Mouse (Mus musculus) A20 (cell line): Measurements from ENCODE around the gene Vps8.

Experiments
- DNase-seq: peaks from one replicate; pipeline ENCODE4 v3.0.0-alpha.2; 2011; ENCODE audit warnings: low read depth, low spot score

The Vps8 gene

DNA sequence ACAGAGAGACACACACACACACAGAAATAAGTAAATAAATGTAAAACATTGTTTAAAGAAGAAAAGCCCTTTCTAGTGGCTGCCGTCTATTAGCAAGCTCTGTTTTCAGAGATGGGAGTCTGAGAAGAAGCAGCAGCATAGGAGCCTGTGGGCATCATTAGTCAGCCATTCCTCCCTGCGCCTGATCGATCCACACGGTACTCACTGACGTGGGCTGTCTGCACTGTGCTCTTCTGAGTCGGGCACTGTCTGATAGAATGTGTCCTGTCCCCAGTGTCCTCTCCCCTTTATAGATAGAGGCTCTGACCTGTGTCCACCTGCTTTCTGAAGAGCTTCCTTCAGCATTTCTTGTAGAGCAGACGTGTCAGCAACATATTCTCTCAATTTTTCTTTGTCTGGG lies 127.5 kb downstream of the Vps8 start:
- no peak for DNase-seq

DNA sequence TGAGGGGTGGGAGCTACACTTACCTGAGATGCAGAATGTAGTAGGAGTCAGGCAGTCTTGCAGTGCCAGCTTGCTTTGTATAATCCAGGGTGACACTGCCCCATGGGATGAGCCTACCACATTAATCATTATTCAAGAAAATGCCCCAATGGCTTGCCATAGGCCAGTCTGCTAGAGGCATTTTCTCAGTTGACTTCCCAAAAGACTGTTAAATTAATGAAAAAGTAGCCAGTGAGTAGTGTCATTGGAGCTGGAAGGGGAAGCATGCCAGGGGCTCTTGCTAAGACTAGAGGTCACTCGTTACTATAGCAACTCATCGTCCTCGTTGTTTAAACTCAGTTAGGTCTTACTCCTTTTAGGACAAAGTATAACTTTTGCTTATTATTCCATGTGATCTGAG lies 130.6 kb downstream of the Vps8 start:
- no peak for DNase-seq

DNA sequence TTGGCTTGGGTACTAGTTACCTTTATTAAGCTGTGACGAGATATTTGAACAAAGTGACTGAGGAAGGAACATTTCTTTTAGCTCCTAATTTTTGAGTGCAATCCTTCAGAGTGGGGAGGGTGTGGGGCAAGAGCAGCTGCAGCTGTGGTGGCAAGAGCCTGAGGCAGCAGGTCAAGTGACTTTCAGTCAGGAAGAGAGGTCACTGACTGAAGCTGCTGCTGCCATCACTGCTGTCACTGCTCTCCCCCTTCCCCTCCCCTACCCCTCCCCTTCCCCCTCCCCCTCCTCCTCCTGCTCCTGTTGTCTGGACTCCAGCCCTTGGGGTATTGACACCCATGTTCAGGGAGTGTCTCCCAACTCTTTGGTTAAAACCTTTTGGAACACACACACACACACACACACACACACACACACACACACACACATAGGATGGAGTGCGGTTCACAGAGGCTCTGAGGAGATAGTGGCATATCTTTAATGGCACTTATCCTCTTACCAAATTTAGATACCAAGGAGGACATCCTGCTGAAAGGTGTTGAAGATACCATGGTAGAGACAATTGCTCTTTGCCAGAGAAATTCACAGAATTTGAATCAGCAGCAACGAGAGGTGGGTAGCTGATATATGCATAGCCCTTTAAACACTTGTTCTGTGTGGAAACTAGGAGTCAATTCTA lies 139.8 kb downstream of the Vps8 start:
- DNase-seq: no peak

DNA sequence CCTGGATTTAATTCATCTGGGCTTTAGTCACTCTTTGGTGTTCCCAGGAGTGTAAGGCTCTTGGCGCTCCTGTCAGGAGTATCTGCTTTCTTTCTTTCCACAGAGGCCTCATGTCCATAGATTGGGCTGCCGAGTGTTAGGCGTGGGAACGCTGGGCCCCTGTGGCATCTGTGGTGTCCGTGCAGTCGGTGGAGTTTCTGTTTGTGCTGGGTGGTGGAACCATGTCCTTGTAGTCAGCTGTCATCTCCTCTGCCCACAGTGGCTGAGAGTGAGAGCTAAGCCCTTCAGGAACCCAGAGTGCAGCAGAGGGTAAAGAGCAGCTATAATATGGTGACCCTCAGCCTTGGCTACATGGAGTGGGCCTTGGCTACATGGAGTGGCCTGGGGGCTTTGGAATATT lies 140.4 kb downstream of the Vps8 start:
- DNase-seq: no peak

DNA sequence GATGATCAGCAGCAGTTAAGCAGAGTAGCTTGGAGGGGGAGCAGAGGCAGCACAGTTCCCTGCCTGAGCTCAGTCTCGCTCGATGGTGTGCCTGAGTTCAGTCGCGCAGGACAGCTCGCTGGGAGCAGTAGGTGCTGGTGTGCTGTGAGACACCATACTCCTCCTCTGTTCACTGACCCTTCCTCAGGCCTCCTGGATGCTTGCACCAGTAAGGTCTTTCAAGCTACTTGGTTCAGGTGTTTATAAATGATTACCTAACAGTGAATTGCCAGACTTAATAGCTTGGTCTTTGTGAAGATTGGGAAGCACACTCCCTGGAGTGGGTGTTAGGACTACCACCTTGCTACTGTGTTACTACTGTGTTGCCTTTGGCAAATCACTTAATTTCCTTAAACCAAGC lies 144.2 kb downstream of the Vps8 start:
- no peak for DNase-seq

DNA sequence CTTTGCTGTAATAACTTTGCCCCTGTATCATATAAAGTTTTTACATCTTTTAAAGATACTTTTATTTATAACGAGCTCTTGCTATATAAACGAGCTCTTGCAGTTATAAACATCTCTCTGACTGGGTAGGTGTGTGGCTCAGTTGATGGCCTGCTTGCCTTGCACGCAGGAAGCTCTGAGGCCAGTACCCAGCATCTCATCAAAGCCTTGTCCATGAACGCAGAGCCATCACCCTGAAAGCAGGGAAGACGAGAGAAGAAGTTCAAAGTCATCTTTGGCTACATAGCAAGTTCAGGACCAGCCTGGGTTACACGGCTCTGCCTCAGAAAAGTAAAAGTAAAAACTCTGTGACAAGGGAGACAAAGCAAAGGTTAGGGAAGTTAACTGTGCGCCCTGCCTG lies 147.0 kb downstream of the Vps8 start:
- no peak for DNase-seq

DNA sequence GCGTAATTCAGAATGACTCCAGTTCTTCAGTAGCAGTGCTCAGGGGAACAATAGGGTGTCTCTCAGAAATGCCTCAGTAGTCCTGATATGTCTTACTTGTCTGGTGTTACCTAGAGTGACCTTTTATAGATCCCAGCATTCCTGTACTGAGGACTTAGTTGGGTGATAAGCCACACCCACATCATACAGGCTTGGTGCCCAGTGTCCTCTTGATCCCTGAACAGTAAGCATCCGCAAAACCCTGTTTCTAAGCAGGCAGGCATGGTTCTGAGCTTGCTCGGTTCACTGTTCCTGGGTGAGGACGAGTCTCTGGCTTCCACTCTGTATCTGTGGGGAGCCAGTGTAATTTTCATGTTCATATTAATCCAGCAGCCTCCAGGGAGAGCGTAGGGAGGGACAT lies 147.9 kb downstream of the Vps8 start:
- no peak for DNase-seq

DNA sequence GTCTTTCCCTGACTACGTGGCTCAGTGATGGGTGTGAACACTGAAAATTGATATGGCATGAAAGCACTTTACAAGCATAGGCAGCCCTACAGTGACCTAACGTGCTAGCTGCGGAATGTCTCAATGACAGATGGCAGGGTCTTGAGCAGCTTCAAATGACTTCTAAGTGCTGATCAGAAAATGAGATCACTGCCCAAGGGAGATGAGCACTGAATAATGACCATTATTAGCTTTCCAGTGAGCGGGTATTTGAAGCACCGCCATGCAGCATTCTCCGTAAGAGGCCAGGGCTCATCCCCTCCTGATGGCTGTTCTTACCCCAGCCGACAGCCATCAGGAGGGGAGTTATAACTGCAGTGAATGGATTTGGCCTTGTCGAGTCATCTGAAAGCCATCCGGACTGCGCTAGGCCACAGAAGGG lies 153.1 kb downstream of the Vps8 start:
- DNase-seq: no peak

DNA sequence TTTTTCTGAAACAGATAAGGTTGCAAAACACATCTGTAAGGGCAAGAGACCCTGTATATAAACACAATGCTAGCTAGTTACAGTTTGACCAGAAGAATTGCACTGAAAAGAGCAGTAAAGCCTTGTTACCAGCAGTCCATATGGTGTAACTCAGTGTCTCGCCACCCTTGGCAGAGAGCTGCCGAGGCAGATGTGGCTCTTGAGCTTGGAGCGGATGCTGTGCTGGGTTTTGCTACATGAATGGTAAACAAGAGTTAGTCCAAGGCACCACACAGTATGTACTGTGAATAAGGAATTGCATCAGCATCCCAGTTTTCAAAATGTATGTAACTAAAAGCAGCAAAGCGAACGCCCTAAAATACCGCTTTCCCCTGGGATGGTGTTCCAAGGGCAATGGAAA lies 166.2 kb downstream of the Vps8 start:
- no peak for DNase-seq

DNA sequence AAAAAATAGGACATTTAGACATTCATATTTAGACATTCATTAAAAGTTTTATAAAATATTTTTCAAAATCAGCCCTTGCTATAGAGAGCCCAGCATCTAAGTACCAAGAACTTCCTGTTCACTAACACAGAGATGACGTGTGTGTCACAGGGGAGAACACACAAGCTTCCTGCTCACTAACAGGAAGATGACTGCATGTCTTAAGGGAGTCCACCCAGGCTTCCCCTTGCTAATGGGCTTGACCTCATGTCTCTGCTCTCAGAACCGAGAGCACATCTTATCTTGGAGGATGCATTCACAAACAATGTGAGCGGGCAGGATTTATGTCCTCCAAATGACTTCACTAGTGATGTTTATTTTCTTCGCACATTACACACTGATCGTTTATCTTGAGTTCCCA lies 167.9 kb downstream of the Vps8 start:
- DNase-seq: no peak

DNA sequence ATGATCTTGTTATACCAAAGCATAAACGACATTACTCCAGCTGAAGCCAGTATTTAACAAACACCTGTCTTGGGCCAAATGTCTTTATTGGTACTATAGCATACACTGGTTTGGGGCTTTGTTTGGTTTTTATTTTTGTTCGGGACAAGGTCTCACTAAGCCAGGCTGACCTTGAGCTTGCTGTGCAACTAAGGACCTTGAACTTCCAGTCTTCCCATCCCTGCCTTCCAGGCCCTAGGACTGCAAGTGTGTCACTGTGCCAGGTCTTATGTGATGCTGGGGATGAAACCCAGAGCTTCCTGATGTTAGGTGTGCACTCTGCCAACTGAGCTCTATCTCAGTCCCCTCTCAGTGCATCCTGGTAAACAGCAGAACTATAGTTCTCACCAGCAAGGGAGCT lies 168.6 kb downstream of the Vps8 start:
- DNase-seq: no peak

DNA sequence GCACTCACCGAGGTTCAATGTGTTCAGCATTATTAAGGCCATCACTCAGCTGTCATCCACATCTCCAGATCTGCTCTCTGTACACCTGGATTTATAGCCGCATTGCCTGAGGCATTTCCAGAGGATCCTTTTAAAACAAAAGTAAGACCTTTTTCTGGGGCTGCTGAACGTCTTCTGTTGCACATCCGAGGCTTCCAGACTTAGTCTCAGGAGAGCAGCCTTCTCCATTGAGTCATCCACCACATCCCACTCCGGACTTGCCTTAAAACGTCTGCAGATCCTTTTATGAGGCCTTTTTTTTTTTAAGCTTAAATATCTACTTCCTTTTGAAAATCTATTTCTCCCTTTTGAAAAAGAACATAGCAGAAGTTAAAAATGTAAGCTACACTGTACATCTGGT lies 172.6 kb downstream of the Vps8 start:
- no peak for DNase-seq

DNA sequence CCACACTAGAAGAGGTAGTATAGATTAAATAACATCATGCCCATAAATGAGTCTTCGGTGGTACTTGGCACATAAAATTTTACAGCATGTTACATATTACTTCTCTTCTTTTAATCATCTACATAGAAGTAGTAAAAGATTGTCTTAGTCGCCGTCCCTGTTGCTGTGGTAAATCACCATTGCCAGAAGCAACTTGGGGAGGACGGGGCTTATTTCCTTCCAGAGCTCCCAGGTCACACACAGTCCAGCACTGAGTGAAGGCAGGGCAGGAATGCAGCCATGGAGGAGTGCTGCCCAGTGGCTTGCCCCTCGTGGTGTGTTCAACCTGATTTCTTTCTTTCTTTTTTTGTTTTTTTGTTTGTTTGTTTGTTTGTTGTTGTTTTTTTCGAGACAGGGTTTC lies 181.4 kb downstream of the Vps8 start:
- DNase-seq: no peak

DNA sequence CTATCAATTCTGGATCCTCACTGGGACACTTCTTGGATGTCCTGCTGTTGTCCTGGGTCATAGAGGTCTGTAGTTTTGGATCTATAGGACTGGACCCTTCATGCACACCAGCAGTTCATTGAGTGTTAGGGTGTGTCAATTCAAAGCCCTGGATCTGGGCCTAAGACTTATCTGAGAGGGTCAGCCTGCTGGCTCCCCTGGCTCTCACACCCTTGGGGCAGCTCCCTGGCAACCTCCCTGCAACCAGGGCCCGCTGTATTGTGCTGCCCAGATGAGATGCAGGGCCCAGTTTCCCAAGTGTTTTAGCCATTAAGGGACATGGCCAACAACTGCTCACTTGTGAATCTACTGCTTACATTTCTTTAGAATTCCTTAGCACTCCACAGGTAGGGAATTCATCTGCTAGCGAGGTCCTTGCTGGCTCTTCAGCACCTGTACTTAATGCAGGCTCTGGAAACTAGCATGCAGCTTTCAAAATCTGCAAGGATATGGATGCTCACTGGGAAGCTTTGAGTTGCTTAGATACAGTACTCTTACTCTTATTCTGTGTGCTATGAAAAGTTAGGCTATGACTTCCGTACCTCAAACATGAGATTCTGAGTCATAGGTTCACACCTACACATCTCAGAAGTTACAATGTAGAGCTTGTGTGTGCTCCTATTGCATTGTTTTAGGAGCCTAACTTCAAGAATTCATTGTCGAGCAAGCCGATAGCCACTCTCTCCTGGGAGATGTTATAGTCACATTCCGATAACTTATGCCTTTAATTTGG lies 183.5 kb downstream of the Vps8 start:
- no peak for DNase-seq

DNA sequence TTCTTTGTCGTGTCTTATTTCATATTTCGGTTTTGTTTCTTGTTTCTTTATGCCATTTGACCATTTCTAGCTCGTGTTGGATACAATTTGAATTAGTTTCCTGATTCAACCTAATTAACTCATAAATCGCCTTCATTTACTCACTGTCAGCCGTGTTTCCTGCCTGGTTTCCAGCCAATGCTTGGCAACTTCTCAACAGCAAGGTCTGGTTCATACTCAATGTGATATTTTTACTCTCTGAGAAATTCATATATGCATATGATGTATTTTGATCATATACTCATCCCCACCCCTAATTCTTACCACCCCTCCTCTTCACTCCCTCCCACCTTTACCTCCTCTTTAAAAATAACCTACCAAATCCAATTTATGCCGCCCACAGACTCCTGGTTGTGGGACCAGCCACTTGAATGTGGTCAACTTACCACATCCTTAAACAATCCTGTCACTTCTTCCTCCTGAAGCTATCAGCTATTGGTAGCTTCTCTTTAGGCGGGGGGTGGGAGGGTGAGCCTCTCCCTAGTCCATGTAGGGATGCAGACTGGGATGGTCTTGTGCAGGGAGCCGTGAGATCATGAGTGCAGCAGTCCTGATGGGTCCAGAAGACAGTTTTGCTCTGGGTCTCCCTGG lies 184.2 kb downstream of the Vps8 start:
- DNase-seq: no peak

DNA sequence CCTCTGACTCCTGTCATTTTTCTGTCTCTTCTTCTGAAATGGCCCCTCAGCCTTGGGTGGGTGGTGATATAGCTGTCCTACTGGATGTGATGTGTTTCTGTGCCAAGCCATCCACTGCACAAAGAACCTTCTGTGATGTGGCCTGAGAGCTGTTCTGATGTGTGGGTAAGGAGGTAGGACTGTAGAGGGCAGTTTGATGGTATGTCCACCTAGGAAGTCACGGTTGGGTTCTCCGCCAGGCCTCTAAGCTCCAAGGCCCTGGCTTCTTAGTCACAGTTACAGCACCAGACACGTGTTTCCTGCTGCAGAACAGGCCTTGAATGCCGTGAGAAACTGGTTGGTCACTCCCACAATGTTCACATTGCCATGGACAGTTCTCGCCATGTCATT lies 184.7 kb downstream of the Vps8 start:
- DNase-seq: no peak

DNA sequence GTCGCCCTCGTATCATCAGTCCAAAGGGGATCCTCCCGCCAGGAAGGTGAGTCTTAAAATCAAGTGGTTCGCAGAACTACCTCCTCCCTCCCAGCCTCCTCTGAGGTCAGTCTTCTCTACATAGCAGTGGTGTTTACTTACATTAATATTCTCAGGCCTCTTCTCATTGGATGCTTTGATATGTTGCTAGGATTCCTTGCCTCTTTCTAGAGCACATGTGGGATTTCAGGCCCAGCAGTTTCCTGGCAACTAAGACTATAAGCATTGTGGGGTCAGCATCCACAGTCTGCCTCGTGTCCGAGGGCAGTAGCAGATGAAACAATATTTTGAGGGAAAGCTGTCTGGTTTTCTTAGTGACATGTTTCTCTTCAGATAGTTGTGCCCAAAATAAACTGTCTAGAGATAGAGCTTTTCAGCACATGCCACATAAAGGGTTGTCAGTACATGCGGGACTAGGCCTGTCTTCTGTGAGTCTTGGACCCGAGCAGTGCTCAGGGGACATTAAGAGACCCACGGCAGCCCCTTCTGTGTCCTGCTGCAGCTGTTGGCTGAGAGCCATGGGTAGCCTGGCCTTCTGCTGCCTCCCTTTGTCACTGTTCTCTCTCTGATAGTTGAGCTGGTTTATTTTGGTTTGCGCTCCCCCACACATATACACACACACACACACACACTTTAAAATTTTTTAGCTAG lies 185.4 kb downstream of the Vps8 start:
- DNase-seq: no peak

DNA sequence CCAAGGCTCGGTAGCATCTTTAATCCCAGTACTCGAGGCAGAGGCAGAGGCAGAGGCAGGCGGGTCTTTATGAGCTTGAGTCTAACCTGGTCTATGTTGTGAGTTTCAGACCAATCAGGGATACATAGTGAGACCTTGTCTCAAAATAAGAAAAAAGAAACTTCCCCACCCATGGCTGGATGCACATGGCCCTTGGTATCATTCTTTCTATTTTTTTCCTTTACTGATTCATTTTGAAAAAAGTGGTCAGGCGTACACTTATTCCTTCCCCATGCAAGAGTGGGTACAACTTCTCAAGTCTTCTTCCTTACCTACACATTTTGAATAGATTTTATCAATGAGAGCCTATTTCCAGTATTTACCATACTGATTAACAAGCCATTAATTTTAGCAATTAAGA lies 187.6 kb downstream of the Vps8 start:
- peak; percentile 58 for DNase-seq

DNA sequence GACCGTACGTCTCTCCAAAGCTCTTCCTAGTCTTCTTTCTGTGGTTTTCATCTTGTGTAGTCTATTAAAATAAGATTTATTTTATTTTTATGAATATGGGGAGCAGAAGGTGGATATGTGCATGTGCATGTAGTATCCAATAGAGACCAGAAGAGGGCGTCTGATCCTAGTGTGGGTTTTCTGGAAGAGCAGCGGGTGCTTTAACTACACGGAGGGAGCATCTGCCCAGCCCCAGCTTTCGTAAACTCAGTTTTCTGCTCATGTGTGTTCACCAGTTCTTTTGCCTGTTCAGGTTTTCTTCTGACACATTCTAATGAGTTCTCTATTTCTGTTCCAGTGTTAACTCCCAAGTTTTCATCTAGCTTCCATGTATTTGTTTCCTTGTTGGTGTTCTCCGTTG lies 192.9 kb downstream of the Vps8 start:
- DNase-seq: peak; percentile 73

DNA sequence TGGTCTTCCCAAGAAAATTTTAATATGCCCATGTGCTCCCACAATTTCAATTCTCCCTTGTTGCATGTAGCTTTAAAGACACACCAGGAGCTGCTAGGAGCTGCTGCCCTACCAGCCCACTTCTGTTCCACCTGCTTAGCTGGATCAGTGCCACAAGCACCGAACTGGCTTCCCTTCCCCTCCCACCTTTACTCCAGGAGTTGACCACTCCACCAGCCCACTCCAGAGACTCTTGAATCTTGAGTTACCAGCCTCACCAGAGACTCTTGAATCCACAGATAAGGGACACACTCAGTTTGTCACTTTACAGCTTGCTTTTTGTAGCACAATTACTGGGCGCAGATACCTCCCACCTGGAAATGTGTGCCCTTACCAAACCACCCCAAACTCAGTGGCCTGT lies 197.7 kb downstream of the Vps8 start:
- DNase-seq: no peak

DNA sequence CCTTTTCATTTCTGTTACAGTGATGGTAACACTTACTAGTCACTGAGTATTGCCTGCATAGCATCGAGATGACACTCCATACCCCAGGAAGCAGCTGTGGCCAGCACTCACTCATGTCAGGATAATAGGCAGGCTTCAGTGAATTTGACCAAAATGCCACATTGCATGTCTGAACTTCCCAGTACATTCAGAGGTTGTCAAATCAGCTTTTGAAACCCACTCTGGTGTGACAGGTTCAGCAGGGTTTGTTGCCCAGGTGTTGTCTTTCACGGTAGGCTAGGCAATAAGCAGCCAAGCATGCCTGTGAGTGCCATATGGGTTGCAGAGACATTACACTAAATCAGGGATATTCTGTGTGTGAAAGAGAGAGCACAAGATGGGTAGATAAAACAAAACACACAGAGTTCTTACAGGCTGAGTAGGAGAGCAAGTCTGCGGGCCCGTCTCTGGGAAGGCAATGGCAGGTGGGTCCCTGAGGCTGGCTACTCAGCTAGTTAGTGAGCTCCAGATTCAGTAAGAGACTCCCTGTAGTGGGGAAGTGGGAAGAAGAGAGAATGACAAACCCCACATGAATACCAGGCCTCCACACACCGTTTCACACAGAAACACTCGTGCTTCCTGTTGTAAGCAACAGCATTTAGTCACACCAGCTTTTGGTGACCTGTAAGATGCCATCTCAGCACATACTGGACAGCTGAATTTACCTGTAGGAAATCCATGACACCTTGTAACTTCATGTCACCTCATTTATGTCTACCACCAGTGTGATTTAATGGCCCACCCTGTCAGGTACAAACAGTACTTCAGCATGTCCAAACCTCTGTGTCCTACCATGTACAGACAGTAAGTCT lies 203.1 kb downstream of the Vps8 start:
- DNase-seq: peak; percentile 93

DNA sequence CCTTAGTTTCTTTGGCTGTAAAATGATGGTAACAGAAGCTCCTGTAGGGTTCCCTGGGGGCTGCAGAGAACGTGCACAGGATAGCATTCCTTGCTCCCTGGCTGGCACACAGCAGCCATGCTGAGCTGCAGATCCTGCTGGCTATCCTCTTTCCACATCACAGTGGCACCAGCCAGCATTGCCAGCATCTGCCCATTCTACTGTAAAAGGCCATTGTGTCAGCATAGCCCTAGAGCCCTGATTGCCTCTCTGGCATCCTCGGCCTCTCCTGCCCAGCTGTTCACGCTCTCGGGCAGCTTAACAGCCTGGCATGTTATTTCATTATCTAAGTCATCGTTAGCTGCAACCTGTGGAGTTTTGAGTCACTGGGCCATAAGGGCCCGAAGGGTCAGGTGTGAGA lies 204.3 kb downstream of the Vps8 start:
- DNase-seq: no peak
